Mouse (Mus musculus): ENCODE results near the gene Dag1. TPM values are rescaled to one million over a fixed set of nuclear protein-coding genes. Genes with fewer than 3 reads are reported as not detected.
A peak's percentile ranks its signal among the peaks of the same experiment; 100 is the strongest.

Gene Dag1
- total and polyA plus RNA-seq, 3 experiments, result 6.1 to 21.9 (median 13.5) TPM

DNA sequence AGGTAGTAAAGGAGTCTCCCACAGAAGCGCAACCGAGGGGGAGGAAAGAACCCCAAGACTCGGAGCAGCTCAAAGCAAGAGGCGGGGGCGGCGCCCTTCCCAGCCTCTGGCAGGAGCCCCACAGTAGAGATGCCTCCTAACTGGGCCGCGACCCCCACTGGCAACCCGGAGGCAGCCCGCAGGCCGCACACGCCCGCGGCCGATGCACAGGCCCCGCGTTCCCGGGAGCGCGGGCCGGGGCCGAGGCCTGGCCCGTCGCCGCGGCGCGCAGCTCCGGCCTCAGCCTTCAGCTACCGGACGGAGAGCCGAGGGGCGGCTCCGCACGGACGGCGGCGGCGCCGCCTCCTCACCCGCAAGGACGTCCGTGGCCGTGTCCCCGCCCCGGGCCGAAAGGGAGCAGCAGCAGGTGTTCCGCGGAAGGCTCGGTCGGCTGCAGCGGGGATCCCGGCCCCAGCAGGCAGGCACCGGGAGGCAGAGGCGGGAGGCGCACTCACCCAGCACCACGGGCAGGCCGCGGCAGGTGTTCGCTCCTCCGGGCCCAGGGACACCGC lies 552 bp downstream of the Dag1 start:
- peaks cover 8% of the 10 kb centered on the region for H3K27me3 ChIP-seq (ENCODE audit: insufficient read depth, low read length)
- H3K36me3 ChIP-seq (replicated peaks), result peaks cover 9% of the 10 kb centered on the region
- H3K4me1 ChIP-seq (ENCODE audit: insufficient read depth, low read depth, low read length), result peaks cover 33% of the 10 kb centered on the region
- no peaks in the 10 kb centered on the region for H3K9me3 ChIP-seq (replicated peaks)
- TF ChIP-seq TAL1 (conservative IDR thresholded peaks at IDR 0.05; ENCODE audit: low read depth, low read length) (no peak), CTCF (IDR thresholded peaks at IDR 0.05; ENCODE audit: low read depth, low read length) (no peak), POLR2AphosphoS5 (IDR thresholded peaks at IDR 0.05; ENCODE audit: insufficient replicate concordance, low read depth, low read length) (no peak), GATA2 (IDR thresholded peaks at IDR 0.05; ENCODE audit: borderline replicate concordance, low read depth, low read length) (no peak), GATA1 (IDR thresholded peaks at IDR 0.05; ENCODE audit: borderline replicate concordance, low read length) (no peak)
- no peak for ATAC-seq (ENCODE audit: extremely low read depth, insufficient number of reproducible peaks, low FRiP score, poor library complexity, severe bottlenecking)
- peak overlapping the region; percentile 94 for H3K4me3 ChIP-seq (ENCODE audit: low read depth, low read length)
- DNase-seq (ENCODE audit: low spot score), result no peak

DNA sequence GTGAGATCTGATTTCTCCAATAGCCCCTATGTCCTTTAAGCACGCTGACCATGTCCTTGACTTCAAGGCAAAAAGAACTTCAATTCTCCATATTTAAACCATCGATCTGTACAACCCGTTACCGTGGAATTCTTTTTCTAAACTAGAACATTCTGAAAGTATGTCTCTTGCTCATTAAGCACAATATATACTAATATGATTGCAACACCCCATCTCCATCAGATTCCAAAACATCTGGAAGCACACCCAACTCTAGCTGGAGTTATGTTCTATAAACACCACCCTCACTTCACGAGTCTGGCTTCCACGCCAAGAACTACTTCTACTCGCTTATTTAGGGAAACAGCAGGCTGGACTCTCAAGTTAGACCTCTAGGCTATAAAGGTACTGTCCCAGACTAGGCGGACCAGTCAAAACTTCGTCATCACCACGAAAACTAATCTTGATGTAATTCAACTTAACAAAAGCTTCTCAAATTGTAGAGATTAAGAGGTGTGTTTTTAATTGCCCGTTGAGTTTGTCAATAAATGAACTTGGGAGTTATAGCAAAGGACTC lies 1.2 kb downstream of the Dag1 start:
- H3K27me3 ChIP-seq (ENCODE audit: insufficient read depth, low read length), result peaks cover 7% of the 10 kb centered on the region
- peak overlapping the region; percentile 94 for H3K4me3 ChIP-seq (ENCODE audit: low read depth, low read length)
- DNase-seq (ENCODE audit: low spot score), result no peak
- ATAC-seq (ENCODE audit: extremely low read depth, insufficient number of reproducible peaks, low FRiP score, poor library complexity, severe bottlenecking), result no peak
- TF ChIP-seq GATA1 (IDR thresholded peaks at IDR 0.05; ENCODE audit: borderline replicate concordance, low read length) (no peak), GATA2 (IDR thresholded peaks at IDR 0.05; ENCODE audit: borderline replicate concordance, low read depth, low read length) (no peak), TAL1 (conservative IDR thresholded peaks at IDR 0.05; ENCODE audit: low read depth, low read length) (no peak), POLR2AphosphoS5 (IDR thresholded peaks at IDR 0.05; ENCODE audit: insufficient replicate concordance, low read depth, low read length) (no peak), CTCF (IDR thresholded peaks at IDR 0.05; ENCODE audit: low read depth, low read length) (no peak)
- no peaks in the 10 kb centered on the region for H3K9me3 ChIP-seq (replicated peaks)
- peaks cover 9% of the 10 kb centered on the region for H3K36me3 ChIP-seq (replicated peaks)
- H3K4me1 ChIP-seq (ENCODE audit: insufficient read depth, low read depth, low read length), result peaks cover 33% of the 10 kb centered on the region

DNA sequence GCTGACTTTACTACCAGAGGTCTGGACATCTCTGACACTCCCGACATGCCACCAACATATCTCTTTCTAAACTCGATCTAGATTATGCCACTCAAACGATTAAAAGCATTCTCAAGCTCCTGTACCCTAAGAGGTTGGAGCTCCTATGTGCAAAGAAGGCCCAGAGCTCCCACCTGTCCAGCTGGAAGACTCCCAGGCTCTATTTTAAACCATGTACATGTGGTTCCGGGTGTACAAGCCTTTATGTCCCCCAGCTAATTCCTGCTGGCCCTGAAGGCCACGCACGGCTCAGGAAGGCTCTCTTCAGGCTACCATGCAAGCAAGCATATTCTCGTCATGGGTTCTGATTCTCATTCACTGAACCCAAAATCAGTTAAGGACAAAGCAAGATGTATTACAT lies 1.9 kb downstream of the Dag1 start:
- peaks cover 33% of the 10 kb centered on the region for H3K4me1 ChIP-seq (ENCODE audit: insufficient read depth, low read depth, low read length)
- H3K9me3 ChIP-seq (replicated peaks), result no peaks in the 10 kb centered on the region
- H3K4me3 ChIP-seq (ENCODE audit: low read depth, low read length), result no peak overlapping the region
- TF ChIP-seq GATA1 (IDR thresholded peaks at IDR 0.05; ENCODE audit: borderline replicate concordance, low read length) (no peak), GATA2 (IDR thresholded peaks at IDR 0.05; ENCODE audit: borderline replicate concordance, low read depth, low read length) (no peak), TAL1 (conservative IDR thresholded peaks at IDR 0.05; ENCODE audit: low read depth, low read length) (no peak), POLR2AphosphoS5 (IDR thresholded peaks at IDR 0.05; ENCODE audit: insufficient replicate concordance, low read depth, low read length) (no peak), CTCF (IDR thresholded peaks at IDR 0.05; ENCODE audit: low read depth, low read length) (no peak)
- peaks cover 4% of the 10 kb centered on the region; the same call in 1 of the 2 replicates for H3K27me3 ChIP-seq (ENCODE audit: insufficient read depth, low read length)
- peaks cover 12% of the 10 kb centered on the region for H3K36me3 ChIP-seq (replicated peaks)
- no peak for DNase-seq (ENCODE audit: low spot score)
- no peak for ATAC-seq (ENCODE audit: extremely low read depth, insufficient number of reproducible peaks, low FRiP score, poor library complexity, severe bottlenecking)

DNA sequence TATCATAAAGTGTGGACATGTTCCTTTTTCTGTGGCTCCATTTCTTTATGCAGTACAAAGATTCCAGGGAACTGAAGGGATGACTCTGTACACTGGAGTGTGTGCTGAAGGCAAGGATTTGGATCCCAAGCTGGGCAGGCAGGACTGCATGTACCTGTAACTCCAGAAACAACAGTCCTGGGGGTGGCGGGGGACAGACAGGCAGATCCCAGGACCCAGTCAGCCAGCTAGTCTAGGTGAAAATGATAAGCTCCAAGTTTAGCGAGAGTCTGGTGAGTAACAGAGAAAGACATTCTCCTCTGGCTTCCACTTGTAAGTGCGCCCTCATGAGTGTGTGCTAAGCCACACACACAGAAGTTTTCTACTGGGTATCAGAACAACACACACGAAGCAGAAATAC lies 3.2 kb downstream of the Dag1 start:
- no peak for TF ChIP-seq CTCF (IDR thresholded peaks at IDR 0.05; ENCODE audit: low read depth, low read length)
- TF ChIP-seq GATA2 (IDR thresholded peaks at IDR 0.05; ENCODE audit: borderline replicate concordance, low read depth, low read length), result no peak
- TF ChIP-seq POLR2AphosphoS5 (IDR thresholded peaks at IDR 0.05; ENCODE audit: insufficient replicate concordance, low read depth, low read length), result no peak
- H3K36me3 ChIP-seq (replicated peaks), result peaks cover 16% of the 10 kb centered on the region
- H3K9me3 ChIP-seq (replicated peaks), result no peaks in the 10 kb centered on the region
- DNase-seq (ENCODE audit: low spot score) (no peak), ATAC-seq (ENCODE audit: extremely low read depth, insufficient number of reproducible peaks, low FRiP score, poor library complexity, severe bottlenecking) (no peak)
- no peaks in the 10 kb centered on the region for H3K27me3 ChIP-seq (ENCODE audit: insufficient read depth, low read length)
- H3K4me1 ChIP-seq (ENCODE audit: insufficient read depth, low read depth, low read length), result peaks cover 25% of the 10 kb centered on the region
- H3K4me3 ChIP-seq (ENCODE audit: low read depth, low read length), result no peak overlapping the region

DNA sequence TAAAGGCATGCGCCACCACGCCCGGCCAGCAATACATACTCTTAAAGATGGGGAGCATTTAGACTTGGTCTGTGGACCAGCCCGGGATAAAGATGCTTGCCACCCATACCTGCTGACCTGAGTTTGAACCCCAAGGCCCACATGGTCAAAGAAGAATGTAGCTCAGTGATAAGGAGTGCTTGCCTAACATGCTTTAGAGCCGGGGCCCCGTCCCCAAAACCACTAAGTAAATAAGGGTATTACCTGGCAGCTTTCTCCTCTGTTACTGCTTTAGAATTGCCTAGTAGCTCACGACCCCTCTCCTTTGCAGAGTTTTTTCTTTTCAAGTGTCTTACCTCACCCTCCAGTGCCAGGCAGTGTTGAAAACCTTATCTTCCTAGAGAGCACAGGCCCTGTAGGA lies 11.0 kb downstream of the Dag1 start:
- TF ChIP-seq CTCF (IDR thresholded peaks at IDR 0.05; ENCODE audit: low read depth, low read length) (no peak), GATA2 (IDR thresholded peaks at IDR 0.05; ENCODE audit: borderline replicate concordance, low read depth, low read length) (no peak), GATA1 (IDR thresholded peaks at IDR 0.05; ENCODE audit: borderline replicate concordance, low read length) (no peak)
- no peak overlapping the region for H3K4me3 ChIP-seq (ENCODE audit: low read depth, low read length)

DNA sequence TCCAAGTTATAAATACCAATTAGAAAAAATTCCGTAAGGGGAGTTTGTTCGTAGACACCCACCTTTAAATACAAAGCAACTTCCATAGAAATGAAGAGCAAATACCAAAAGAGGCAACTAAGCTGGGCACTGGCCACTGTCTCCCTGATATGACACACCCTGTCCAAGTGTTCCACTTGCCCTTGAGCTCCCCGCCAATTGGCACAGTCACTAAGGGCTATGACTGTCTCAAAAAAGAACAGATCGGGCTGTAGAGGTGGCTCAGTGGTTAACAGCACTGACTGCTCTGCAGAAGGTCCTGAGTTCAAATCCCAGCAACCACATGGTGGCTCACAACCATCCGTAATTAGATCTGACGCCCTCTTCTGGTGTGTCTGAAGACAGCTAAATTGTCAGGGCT lies 11.9 kb downstream of the Dag1 start:
- ATAC-seq (ENCODE audit: extremely low read depth, insufficient number of reproducible peaks, low FRiP score, poor library complexity, severe bottlenecking), result no peak
- Histone ChIP-seq H3K36me3 (replicated peaks) (peaks cover 40% of the 10 kb centered on the region), H3K4me1 (ENCODE audit: insufficient read depth, low read depth, low read length) (no peaks in the 10 kb centered on the region), H3K9me3 (replicated peaks) (no peaks in the 10 kb centered on the region), H3K4me3 (ENCODE audit: low read depth, low read length) (no peak overlapping the region), H3K27me3 (ENCODE audit: insufficient read depth, low read length) (no peaks in the 10 kb centered on the region)
- TF ChIP-seq CTCF (IDR thresholded peaks at IDR 0.05; ENCODE audit: low read depth, low read length), result no peak
- no peak for TF ChIP-seq GATA1 (IDR thresholded peaks at IDR 0.05; ENCODE audit: borderline replicate concordance, low read length)
- no peak for TF ChIP-seq GATA2 (IDR thresholded peaks at IDR 0.05; ENCODE audit: borderline replicate concordance, low read depth, low read length)
- no peak for TF ChIP-seq TAL1 (conservative IDR thresholded peaks at IDR 0.05; ENCODE audit: low read depth, low read length)
- no peak for TF ChIP-seq POLR2AphosphoS5 (IDR thresholded peaks at IDR 0.05; ENCODE audit: insufficient replicate concordance, low read depth, low read length)
- no peak for DNase-seq (ENCODE audit: low spot score)

More for the DNA sequence above, 11.0 kb downstream of the Dag1 start:
- no peaks in the 10 kb centered on the region for H3K27me3 ChIP-seq (ENCODE audit: insufficient read depth, low read length)
- DNase-seq (ENCODE audit: low spot score) (no peak), ATAC-seq (ENCODE audit: extremely low read depth, insufficient number of reproducible peaks, low FRiP score, poor library complexity, severe bottlenecking) (no peak)
- no peaks in the 10 kb centered on the region for H3K9me3 ChIP-seq (replicated peaks)
- peaks cover 39% of the 10 kb centered on the region for H3K36me3 ChIP-seq (replicated peaks)
- no peaks in the 10 kb centered on the region for H3K4me1 ChIP-seq (ENCODE audit: insufficient read depth, low read depth, low read length)
